Mouse (Mus musculus) liver, postnatal 0 days (tissue): ENCODE measurements around the gene Kdm1b.

Source experiments
- CTCF ChIP-seq: sonication (generic); IDR thresholded peaks from 2 replicates; pipeline ENCODE4 v1.5.1; 2016; ENCODE audit warnings: antibody characterized with exemption, low read depth
- EP300 ChIP-seq: IDR thresholded peaks from 2 replicates; pipeline ENCODE4 v1.6.1; 2016; ENCODE audit warnings: antibody characterized with exemption, low read depth, mild to moderate bottlenecking

DNA sequence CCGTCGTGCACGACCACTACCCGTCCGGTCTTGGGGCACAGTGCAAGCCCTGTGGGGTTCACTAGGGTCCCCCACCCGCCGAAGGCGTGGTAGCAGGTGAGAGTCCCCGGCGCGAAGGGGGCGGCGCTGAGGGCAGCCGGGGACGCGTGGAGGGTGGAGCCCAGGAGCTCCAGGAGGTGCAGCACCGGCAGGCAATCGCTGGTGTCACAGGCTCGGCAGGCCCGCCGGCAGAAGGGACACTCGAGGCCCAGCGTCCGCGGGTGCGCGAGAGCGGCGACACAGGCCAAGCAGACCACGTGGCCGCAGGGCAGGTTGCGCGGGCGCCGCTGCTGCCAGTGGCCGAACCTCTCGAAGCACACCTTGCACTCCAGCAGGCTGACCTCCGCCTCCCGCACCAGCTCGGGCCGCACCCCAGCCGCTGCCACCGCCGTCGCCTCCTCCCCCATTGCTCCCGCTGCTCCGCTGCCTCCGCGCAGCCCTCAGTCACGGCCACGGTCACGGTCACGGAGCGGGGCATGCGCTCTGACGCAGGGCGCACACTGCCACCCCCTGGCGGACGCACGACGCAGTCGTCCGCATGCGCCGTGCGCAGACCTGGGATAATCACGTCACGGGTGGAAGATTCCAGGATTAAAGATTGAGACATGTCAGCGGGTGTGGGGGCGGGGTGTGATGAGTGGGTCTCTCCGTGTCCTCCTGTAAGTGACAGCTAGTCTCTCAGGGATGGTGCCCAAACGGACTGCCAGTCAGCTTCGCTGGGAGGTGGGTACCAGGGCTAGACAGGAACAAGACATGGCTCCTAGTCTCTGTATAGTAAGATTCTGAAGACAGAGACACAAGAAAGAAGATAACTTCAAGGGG, 28.7 kb upstream of the Kdm1b start, which contains the start of gene Nhlrc1:
- TF ChIP-seq EP300 (no peak), CTCF (peak; percentile 95)
